Mouse (Mus musculus) ES-Bruce4 (cell line): Measurements from ENCODE around the gene Snx33. TPM values are rescaled to one million over a fixed set of nuclear protein-coding genes. Genes with fewer than 3 reads are reported as not detected.

Experiments used
- H3K27ac ChIP-seq: 2 replicates; pipeline ENCODE4 v1.5.1; 2012; ENCODE audit warnings: low read length, inconsistent platforms; ENCODE audit not compliant: insufficient read depth
- H3K27me3 ChIP-seq: 2 replicates; pipeline ENCODE4 v1.6.1; 2012; ENCODE audit warnings: mild to moderate bottlenecking, low read length, inconsistent platforms; ENCODE audit not compliant: control insufficient read depth, poor library complexity, insufficient read depth, severe bottlenecking
- H3K36me3 ChIP-seq: 2 replicates; pipeline ENCODE4 v1.6.1; 2012; ENCODE audit warnings: inconsistent platforms, mild to moderate bottlenecking, low read length, moderate library complexity; ENCODE audit not compliant: control insufficient read depth, poor library complexity, insufficient read depth, severe bottlenecking
- H3K4me1 ChIP-seq: one replicate; pipeline ENCODE4 v1.8.1; 2011; ENCODE audit warnings: low read length; ENCODE audit not compliant: control insufficient read depth, insufficient read depth
- H3K4me3 ChIP-seq: 2 replicates; pipeline ENCODE4 v1.5.1; 2011; ENCODE audit warnings: low read depth, mild to moderate bottlenecking, low read length
- H3K9ac ChIP-seq: 2 replicates; pipeline ENCODE4 v1.6.1; 2012; ENCODE audit warnings: low read depth, mild to moderate bottlenecking, inconsistent platforms; ENCODE audit not compliant: poor library complexity, severe bottlenecking
- H3K9me3 ChIP-seq: replicated peaks from 2 replicates; pipeline ENCODE4 v1.6.1; 2012; ENCODE audit warnings: mild to moderate bottlenecking, low read length, inconsistent platforms; ENCODE audit not compliant: control insufficient read depth, poor library complexity, insufficient read depth, severe bottlenecking
- CTCF ChIP-seq: IDR thresholded peaks from one replicate; pipeline ENCODE4 v1.8.1; 2011; ENCODE audit warnings: low read depth, low read length
- EP300 ChIP-seq: IDR thresholded peaks from 2 replicates; pipeline ENCODE4 v1.6.1; 2011; ENCODE audit warnings: low read depth, low read length; ENCODE audit not compliant: insufficient read depth
- POLR2A ChIP-seq: IDR thresholded peaks from one replicate; pipeline ENCODE4 v1.8.1; 2011; ENCODE audit warnings: low read length; ENCODE audit not compliant: insufficient read depth
- polyA plus RNA-seq: library from polyadenylated mRNA; stranded (reverse); fragments of >200 nt; gene quantifications from 2 replicates; pipeline ENCODE4 v1.2.4, GENCODE M21; 2011; ENCODE audit warnings: low read depth; ENCODE audit not compliant: missing spikeins, insufficient read depth, insufficient read length

The Snx33 gene
- polyA plus RNA-seq, 1 experiment = 4.5 TPM

- Histone ChIP-seq H3K4me1 (peaks cover 3% of the 10 kb centered on the region), H3K9me3 (no peaks in the 10 kb centered on the region)
These were observed 769 bp downstream of the Snx33 start for GRCm38 (mm10) chr9:56927191-56928012.

GRCm38 (mm10) chr9:56926387-56926786, 1.8 kb downstream of the Snx33 start:
- no peaks in the 10 kb centered on the region for H3K9me3 ChIP-seq
- H3K4me3 ChIP-seq = no peak overlapping the region
- no peak for TF ChIP-seq EP300
- no peak for TF ChIP-seq CTCF
- no peak overlapping the region for H3K9ac ChIP-seq
- H3K36me3 ChIP-seq = no peaks in the 10 kb centered on the region
- H3K27me3 ChIP-seq = no peaks in the 10 kb centered on the region
- H3K4me1 ChIP-seq = peaks cover 3% of the 10 kb centered on the region
- H3K27ac ChIP-seq = no peak overlapping the region

More at GRCm38 (mm10) chr9:56927191-56928012, 769 bp downstream of the Snx33 start:
- Histone ChIP-seq H3K4me3 (peak overlapping the region; percentile 79), H3K36me3 (no peaks in the 10 kb centered on the region), H3K9ac (peak overlapping the region; percentile 76), H3K27me3 (no peaks in the 10 kb centered on the region), H3K27ac (no peak overlapping the region)
- no peak for TF ChIP-seq POLR2A
- no peak for TF ChIP-seq CTCF
- no peak for TF ChIP-seq EP300

GRCm38 (mm10) chr9:56926025-56926360, 2.2 kb downstream of the Snx33 start:
- no peak overlapping the region for H3K9ac ChIP-seq
- TF ChIP-seq EP300 = no peak
- TF ChIP-seq CTCF = no peak
- no peak for TF ChIP-seq POLR2A
- H3K4me3 ChIP-seq = no peak overlapping the region
- H3K36me3 ChIP-seq = no peaks in the 10 kb centered on the region
- H3K27ac ChIP-seq = no peak overlapping the region
- no peaks in the 10 kb centered on the region for H3K9me3 ChIP-seq
- peaks cover 3% of the 10 kb centered on the region for H3K4me1 ChIP-seq
- H3K27me3 ChIP-seq = no peaks in the 10 kb centered on the region

GRCm38 (mm10) chr9:56925291-56926024, 2.7 kb downstream of the Snx33 start:
- Histone ChIP-seq H3K36me3 (no peaks in the 10 kb centered on the region), H3K4me1 (peaks cover 3% of the 10 kb centered on the region), H3K9ac (no peak overlapping the region), H3K4me3 (no peak overlapping the region), H3K9me3 (no peaks in the 10 kb centered on the region), H3K27me3 (no peaks in the 10 kb centered on the region), H3K27ac (no peak overlapping the region)
- no peak for TF ChIP-seq POLR2A
- no peak for TF ChIP-seq EP300
- TF ChIP-seq CTCF = no peak

- Histone ChIP-seq H3K27me3 (no peaks in the 10 kb centered on the region), H3K9me3 (no peaks in the 10 kb centered on the region), H3K9ac (no peak overlapping the region), H3K4me1 (peaks cover 3% of the 10 kb centered on the region), H3K4me3 (no peak overlapping the region), H3K27ac (no peak overlapping the region), H3K36me3 (no peaks in the 10 kb centered on the region)
- TF ChIP-seq POLR2A = no peak
- TF ChIP-seq EP300 = no peak
These were observed 3.5 kb downstream of the Snx33 start for GRCm38 (mm10) chr9:56924651-56925027.
